Mouse (Mus musculus) heart, postnatal 0 days (tissue): ENCODE measurements around the gene Acoxl. TPM values are rescaled to one million over a fixed set of nuclear protein-coding genes. Genes with fewer than 3 reads are reported as not detected.

ENCODE experiments used
- ATAC-seq: fragments of 200-750 bp; cut with Nextera tagmentation; 2 replicates; pipeline ENCODE4 v1.8.0; 2017; ENCODE audit warnings: low read depth, moderate number of reproducible peaks, moderate library complexity; ENCODE audit not compliant: insufficient read depth
- DNase-seq: peaks from one replicate; pipeline ENCODE4 v3.0.0-alpha.2; 2016; ENCODE audit warnings: low spot score
- H3K27ac ChIP-seq: fragments of 300-500 bp; sonication (generic); 2 replicates; pipeline ENCODE4 v1.5.1; 2014; ENCODE audit warnings: low read depth, mild to moderate bottlenecking
- H3K27me3 ChIP-seq: fragments of 300-500 bp; sonication (generic); 2 replicates; pipeline ENCODE4 v1.6.1; 2014; ENCODE audit warnings: low read length, mixed read lengths; ENCODE audit not compliant: control insufficient read depth, insufficient read depth
- H3K36me3 ChIP-seq: fragments of 300-500 bp; sonication (generic); replicated peaks from 2 replicates; pipeline ENCODE4 v1.6.1; 2014; ENCODE audit warnings: low read length, mixed read lengths; ENCODE audit not compliant: control insufficient read depth, insufficient read depth
- H3K4me1 ChIP-seq: fragments of 300-500 bp; sonication (generic); 2 replicates; pipeline ENCODE4 v1.6.1; 2014; ENCODE audit warnings: antibody characterized with exemption; ENCODE audit not compliant: control insufficient read depth, insufficient read depth
- H3K4me2 ChIP-seq: fragments of 300-500 bp; sonication (generic); 2 replicates; pipeline ENCODE4 v1.6.1; 2014; ENCODE audit warnings: low read depth, mild to moderate bottlenecking, low read length, moderate library complexity
- H3K4me3 ChIP-seq: fragments of 300-500 bp; sonication (generic); 2 replicates; pipeline ENCODE4 v1.5.1; 2014; ENCODE audit warnings: low read depth, low read length
- H3K9ac ChIP-seq: fragments of 300-500 bp; sonication (generic); replicated peaks from 2 replicates; pipeline ENCODE4 v1.6.1; 2014; ENCODE audit warnings: low read depth, low read length, mixed read lengths
- H3K9me3 ChIP-seq: fragments of 300-500 bp; sonication (generic); replicated peaks from 2 replicates; pipeline ENCODE4 v1.6.1; 2016; ENCODE audit warnings: low read length; ENCODE audit not compliant: control insufficient read depth
- CTCF ChIP-seq: IDR thresholded peaks from 2 replicates; pipeline ENCODE4 v1.5.1; 2016; ENCODE audit warnings: antibody characterized with exemption, control low read depth, low read depth
- EP300 ChIP-seq: IDR thresholded peaks from 2 replicates; pipeline ENCODE4 v1.6.1; 2016; ENCODE audit warnings: antibody characterized with exemption, low read depth
- WGBS: fragments of 180-500 bp; shearing (Covaris S2); extraction: QIAGEN DNeasy Blood & Tissue Kit; methylation state at CpG from one replicate; pipeline ENCODE4 v1.1.7; 2014; 5-methylcytosine and 5-hydroxymethylcytosine counted together
- polyA plus RNA-seq: library from polyadenylated mRNA; unstranded; fragments of >200 nt; fragmentation: Nextera tagmentation; extraction: Ambion mirVana; gene quantifications from 2 replicates; pipeline ENCODE4 v1.2.1, GENCODE M21; 2015
- total RNA-seq: library from RNA; depleted of rRNA; stranded (reverse); fragments of >200 nt; gene quantifications from 2 replicates; pipeline ENCODE4 v1.2.3, GENCODE M21; 2014; ENCODE audit warnings: low replicate concordance

The Acoxl gene
- total and polyA plus RNA-seq, 2 experiments from 2014 or later, result 0.37 TPM; not detected in 1

GRCm38 (mm10) chr2:128079316-128079715, 240.6 kb downstream of the Acoxl start:
- 43% methylated on average over 6 of the region's 6 CpGs for WGBS
- TF ChIP-seq CTCF (no peak), EP300 (no peak)

GRCm38 (mm10) chr2:128083844-128084243, 245.2 kb downstream of the Acoxl start:
- no peak overlapping the region for H3K4me3 ChIP-seq
- DNase-seq (no peak), ATAC-seq (no peak)
- WGBS, result 28% methylated on average over 3 of the region's 3 CpGs
- H3K4me2 ChIP-seq, result no peak overlapping the region
- no peak overlapping the region for H3K9ac ChIP-seq
- H3K27ac ChIP-seq, result no peak overlapping the region
- H3K36me3 ChIP-seq, result no peaks in the 10 kb centered on the region
- H3K4me1 ChIP-seq, result peaks cover 18% of the 10 kb centered on the region
- TF ChIP-seq EP300 (no peak), CTCF (no peak)
- H3K27me3 ChIP-seq, result no peaks in the 10 kb centered on the region
- H3K9me3 ChIP-seq, result no peaks in the 10 kb centered on the region

More at GRCm38 (mm10) chr2:128079316-128079715, 240.6 kb downstream of the Acoxl start:
- no peak overlapping the region for H3K9ac ChIP-seq
- no peak for ATAC-seq
- no peaks in the 10 kb centered on the region for H3K9me3 ChIP-seq
- H3K4me1 ChIP-seq, result no peaks in the 10 kb centered on the region; the same call in 1 of the 2 replicates
- DNase-seq, result no peak
- no peak overlapping the region for H3K4me3 ChIP-seq
- 0 out of 2 replicates have a peak overlapping the region, but pooled peaks have one; percentile 14 for H3K4me2 ChIP-seq
- H3K27me3 ChIP-seq, result no peaks in the 10 kb centered on the region
- H3K36me3 ChIP-seq, result no peaks in the 10 kb centered on the region
- no peak overlapping the region for H3K27ac ChIP-seq

DNA sequence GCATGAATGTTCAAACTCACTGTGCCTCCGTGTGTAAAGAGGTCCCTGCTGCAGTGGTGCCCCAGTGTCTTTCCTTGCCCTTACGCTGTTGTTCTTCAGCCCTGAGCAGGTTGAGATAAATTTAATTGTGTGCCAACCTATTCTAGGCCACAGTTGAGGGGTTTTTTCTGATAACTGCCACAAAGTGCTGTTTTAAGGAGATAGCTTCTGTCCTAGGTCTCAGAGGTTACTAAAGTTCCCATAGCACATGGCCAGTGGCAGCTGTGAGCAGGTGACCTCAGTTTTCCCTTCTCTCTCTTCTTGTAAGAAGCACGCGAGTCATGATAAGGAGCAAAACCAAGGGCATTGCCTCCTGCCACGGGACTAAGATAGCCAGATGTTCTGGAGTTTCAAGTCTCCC, 245.9 kb downstream of the Acoxl start:
- WGBS, result 41% methylated on average over 5 of the region's 5 CpGs
- no peak overlapping the region for H3K27ac ChIP-seq
- H3K9me3 ChIP-seq, result no peaks in the 10 kb centered on the region
- peak; percentile 51 for ATAC-seq
- no peaks in the 10 kb centered on the region for H3K27me3 ChIP-seq
- H3K4me2 ChIP-seq, result no peak overlapping the region
- H3K4me3 ChIP-seq, result no peak overlapping the region
- TF ChIP-seq EP300 (no peak), CTCF (no peak)
- no peak for DNase-seq
- no peak overlapping the region for H3K9ac ChIP-seq
- H3K4me1 ChIP-seq, result peaks cover 18% of the 10 kb centered on the region
- H3K36me3 ChIP-seq, result no peaks in the 10 kb centered on the region

DNA sequence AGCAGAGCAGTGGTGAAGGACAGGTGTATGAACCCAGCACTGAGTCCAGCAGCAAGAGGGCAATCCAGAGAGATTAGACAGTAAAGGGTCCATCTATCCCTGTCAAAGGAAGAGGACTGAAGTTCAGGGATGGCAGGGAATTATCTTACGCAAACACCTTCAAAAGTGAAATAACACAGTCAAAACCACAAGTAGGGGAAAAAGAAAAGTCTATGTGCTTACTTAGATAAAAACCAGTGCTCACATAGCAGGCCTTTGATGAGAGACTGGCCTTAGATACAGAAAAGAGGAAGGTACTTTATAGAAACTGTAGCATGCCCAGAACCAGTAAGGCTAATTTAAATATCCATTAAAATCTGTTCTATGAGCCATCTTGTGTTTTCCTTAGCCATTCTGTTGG, 246.8 kb downstream of the Acoxl start:
- no peak overlapping the region for H3K4me3 ChIP-seq
- no peak overlapping the region for H3K9ac ChIP-seq
- H3K4me2 ChIP-seq, result no peak overlapping the region
- TF ChIP-seq CTCF (no peak), EP300 (no peak)
- H3K27me3 ChIP-seq, result no peaks in the 10 kb centered on the region
- no peaks in the 10 kb centered on the region for H3K36me3 ChIP-seq
- no peak for DNase-seq
- H3K4me1 ChIP-seq, result peaks cover 18% of the 10 kb centered on the region
- ATAC-seq, result no peak
- no peaks in the 10 kb centered on the region for H3K9me3 ChIP-seq
- H3K27ac ChIP-seq, result no peak overlapping the region
- WGBS, result 94% methylated on average over 1 of the region's 1 CpGs

DNA sequence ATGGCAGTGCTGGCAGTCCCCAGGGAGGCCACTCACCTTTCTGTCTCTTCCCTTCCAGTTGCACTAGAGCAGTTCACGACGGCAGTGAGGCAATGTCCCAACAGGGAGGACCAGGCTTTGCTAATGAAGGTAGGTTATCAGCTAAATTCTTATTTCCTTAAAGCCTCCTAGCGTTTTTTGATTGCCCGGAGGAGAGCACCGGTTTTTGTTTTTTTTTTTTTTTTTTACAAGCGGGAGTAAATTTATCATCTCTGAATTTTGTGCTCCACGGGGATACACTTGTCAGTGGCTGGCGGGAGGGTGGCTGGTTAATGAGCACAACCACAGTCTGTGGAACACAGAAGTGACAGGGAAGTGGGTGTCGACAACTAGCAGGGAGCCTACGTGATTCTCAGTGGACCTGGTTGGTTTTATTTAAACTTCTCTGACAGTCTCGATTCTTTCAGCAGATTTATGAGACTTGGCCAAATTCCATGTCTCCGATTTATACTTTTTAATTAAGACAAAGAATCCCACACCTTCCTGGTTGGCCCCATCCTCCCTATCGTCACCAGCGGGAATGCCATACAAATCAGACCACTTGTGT, 247.7 kb downstream of the Acoxl start:
- H3K27me3 ChIP-seq, result no peaks in the 10 kb centered on the region
- H3K4me2 ChIP-seq, result peak overlapping the region; percentile 40
- no peaks in the 10 kb centered on the region for H3K9me3 ChIP-seq
- H3K4me3 ChIP-seq, result no peak overlapping the region
- no peak for DNase-seq
- H3K4me1 ChIP-seq, result peaks cover 18% of the 10 kb centered on the region
- TF ChIP-seq EP300, result no peak
- TF ChIP-seq CTCF, result no peak
- ATAC-seq, result no peak
- no peaks in the 10 kb centered on the region for H3K36me3 ChIP-seq
- no peak overlapping the region for H3K9ac ChIP-seq
- WGBS, result 17% methylated on average over 14 of the region's 14 CpGs
- 0 out of 2 replicates have a peak overlapping the region, but pooled peaks have one; percentile 52 for H3K27ac ChIP-seq
